Mouse (Mus musculus): Measurements from ENCODE around the gene Parvb.

- TF ChIP-seq CTCF (IDR thresholded peaks at IDR 0.05; ENCODE audit: low read depth, low read length) = no peak
- no peak for TF ChIP-seq POLR2A (IDR thresholded peaks at IDR 0.05; ENCODE audit: insufficient read depth, low read length)
- TF ChIP-seq EP300 (IDR thresholded peaks at IDR 0.05; ENCODE audit: insufficient read depth, low read depth, low read length) = no peak
Observed at GRCm38 (mm10) chr15:84247309-84247708, 15.5 kb downstream of the Parvb start.
